Mouse (Mus musculus) embryonic fibroblast, embryonic 13.5 days (primary cell): ENCODE results near the gene Hypk.

Experiments used
- CTCF ChIP-seq: IDR thresholded peaks from 2 replicates; pipeline ENCODE4 v1.5.1; 2011; ENCODE audit warnings: mild to moderate bottlenecking, control low read depth, low read length, moderate library complexity, borderline replicate concordance; ENCODE audit not compliant: insufficient read depth
- POLR2A ChIP-seq: IDR thresholded peaks from 2 replicates; pipeline ENCODE4 v1.6.1; 2011; ENCODE audit warnings: low read depth, mild to moderate bottlenecking, control low read depth, low read length, moderate library complexity

- TF ChIP-seq POLR2A (no peak), CTCF (no peak)
Observed at GRCm38 (mm10) chr2:121440834-121441605, 12.1 kb upstream of the Hypk start.
